Mouse (Mus musculus) C2C12 (cell line): ENCODE measurements around the gene Bmpr1a. TPM values are rescaled to one million over a fixed set of nuclear protein-coding genes. Genes with fewer than 3 reads are reported as not detected.

ENCODE experiments used
- H3K27me3 ChIP-seq: one replicate; pipeline ENCODE4 v1.6.1; 2011; ENCODE audit not compliant: control insufficient read depth, insufficient read depth, insufficient read length
- H3K36me3 ChIP-seq: one replicate; pipeline ENCODE4 v1.6.1; 2011; ENCODE audit not compliant: control insufficient read depth, insufficient read depth
- H3K4me3 ChIP-seq: one replicate; pipeline ENCODE4 v1.5.1; 2011; ENCODE audit warnings: mild to moderate bottlenecking, control low read depth; ENCODE audit not compliant: poor library complexity, insufficient read depth, severe bottlenecking
- H3K79me2 ChIP-seq: one replicate; pipeline ENCODE4 v1.6.1; 2011; ENCODE audit not compliant: control insufficient read depth, insufficient read depth
- H3K79me3 ChIP-seq: one replicate; pipeline ENCODE4 v1.6.1; 2011; ENCODE audit warnings: low read depth, control low read depth
- H3ac ChIP-seq: one replicate; pipeline ENCODE3; 2011; ENCODE audit warnings: low read depth; ENCODE audit not compliant: control insufficient read depth, insufficient read length
- CEBPB ChIP-seq: IDR thresholded peaks from one replicate; pipeline ENCODE4 v1.6.1; 2011; ENCODE audit warnings: low read depth, mild to moderate bottlenecking, control low read depth, moderate library complexity
- CTCF ChIP-seq: IDR thresholded peaks from one replicate; pipeline ENCODE4 v1.5.1; 2011; ENCODE audit not compliant: control insufficient read depth, insufficient read depth, insufficient read length
- FOSL1 ChIP-seq: IDR thresholded peaks from one replicate; pipeline ENCODE4 v1.8.0; 2011; ENCODE audit warnings: mild to moderate bottlenecking, low read length; ENCODE audit not compliant: poor library complexity, insufficient read depth, severe bottlenecking
- MAX ChIP-seq: IDR thresholded peaks from one replicate; pipeline ENCODE4 v1.6.1; 2011; ENCODE audit warnings: mild to moderate bottlenecking, control low read depth
- MYOD1 ChIP-seq: IDR thresholded peaks from one replicate; pipeline ENCODE4 v1.6.1; 2011; ENCODE audit warnings: low read depth; ENCODE audit not compliant: control insufficient read depth, insufficient read length
- MYOG ChIP-seq: IDR thresholded peaks from one replicate; pipeline ENCODE4 v1.6.1; 2011; ENCODE audit not compliant: control insufficient read depth, insufficient read length; ENCODE audit errors: extremely low read depth
- USF1 ChIP-seq: IDR thresholded peaks from one replicate; pipeline ENCODE4 v1.6.1; 2011; ENCODE audit warnings: low read depth, mild to moderate bottlenecking, control low read depth, moderate library complexity
- polyA plus RNA-seq: library from polyadenylated mRNA; unstranded; fragments of >200 nt; fragmentation: generic; extraction: Trizol; gene quantifications from one replicate; pipeline ENCODE4 v1.2.1, GENCODE M21; 2012; ENCODE audit warnings: missing spikeins

Gene Bmpr1a
- polyA plus RNA-seq, 1 experiment: 8.9 TPM

DNA sequence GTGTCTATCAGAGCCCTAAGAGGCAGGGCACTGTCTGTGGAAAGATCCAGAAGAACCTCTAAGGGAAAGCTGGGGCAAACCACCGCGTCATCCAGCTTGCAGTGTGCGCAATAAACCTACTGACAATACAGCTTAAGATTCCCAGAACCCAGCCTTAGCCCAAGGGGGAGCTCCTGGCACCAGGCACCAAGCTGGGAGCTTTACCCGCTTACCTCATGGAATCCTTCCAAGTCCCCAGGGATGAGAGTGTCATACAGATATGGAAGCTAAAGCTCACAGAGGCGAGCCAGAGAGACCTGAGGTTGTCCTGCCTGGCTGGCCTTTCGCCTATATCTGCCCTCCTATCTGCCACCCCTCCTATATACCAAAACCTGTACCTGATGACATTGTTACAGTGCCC is 40.5 kb upstream of the Bmpr1a start:
- TF ChIP-seq MYOG (no peak), CEBPB (no peak), MAX (no peak), MYOD1 (no peak), CTCF (no peak), USF1 (no peak), FOSL1 (no peak)
- Histone ChIP-seq H3K79me3 (no peaks in the 10 kb centered on the region), H3K4me3 (no peak overlapping the region), H3K36me3 (peaks cover 7% of the 10 kb centered on the region), H3K79me2 (no peaks in the 10 kb centered on the region), H3K27me3 (no peaks in the 10 kb centered on the region), H3ac (no peak overlapping the region)

DNA sequence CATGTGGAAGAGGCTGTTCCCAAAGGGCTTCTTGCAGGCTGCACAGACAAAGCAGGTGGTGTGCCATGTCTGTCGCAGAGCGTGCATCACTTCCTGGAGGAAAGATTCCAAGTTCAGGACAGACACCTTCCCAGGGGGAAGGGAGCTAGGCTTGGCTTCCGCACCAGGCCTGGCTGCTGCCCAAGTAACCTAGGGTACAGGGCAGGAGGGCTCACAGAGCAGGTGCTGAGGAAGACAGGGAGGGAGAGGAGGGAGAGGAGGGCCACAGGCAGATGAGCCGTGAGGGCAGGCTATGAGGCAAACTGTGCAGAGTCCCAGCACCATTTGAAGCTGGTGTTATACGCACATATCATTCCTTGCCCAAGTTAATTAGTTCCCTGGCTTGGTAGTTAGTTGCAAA is 38.8 kb upstream of the Bmpr1a start:
- Histone ChIP-seq H3K79me3 (no peaks in the 10 kb centered on the region), H3K79me2 (no peaks in the 10 kb centered on the region), H3K36me3 (peaks cover 7% of the 10 kb centered on the region), H3ac (no peak overlapping the region), H3K27me3 (no peaks in the 10 kb centered on the region), H3K4me3 (no peak overlapping the region)
- TF ChIP-seq USF1 (no peak), MYOD1 (no peak), FOSL1 (no peak), CTCF (no peak), MAX (no peak), MYOG (no peak), CEBPB (no peak)

DNA sequence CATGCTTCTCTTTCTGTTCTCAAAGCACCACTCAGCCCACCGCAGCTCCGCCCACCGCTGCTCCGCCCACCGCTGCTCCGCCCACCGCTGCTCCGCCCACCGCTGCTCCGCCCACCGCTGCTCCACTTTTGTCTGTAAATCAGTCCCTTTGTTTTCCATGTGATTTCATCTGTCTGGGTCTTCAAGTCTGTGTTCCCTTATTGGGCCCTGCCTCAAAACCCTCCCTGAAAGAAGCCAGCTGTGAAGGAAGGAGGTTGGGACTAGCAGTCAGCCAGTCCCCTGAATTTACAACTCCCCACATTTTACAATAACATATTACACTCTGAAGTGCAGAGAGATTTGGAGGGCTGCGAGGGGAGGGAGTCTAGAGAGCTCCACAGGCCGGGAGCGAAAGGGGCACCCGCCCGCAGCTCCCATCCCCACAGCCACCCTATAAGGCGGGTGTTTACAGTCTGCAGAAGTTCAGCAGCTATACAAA is 37.6 kb upstream of the Bmpr1a start:
- Histone ChIP-seq H3K79me2 (no peaks in the 10 kb centered on the region), H3ac (no peak overlapping the region), H3K36me3 (peaks cover 7% of the 10 kb centered on the region), H3K4me3 (no peak overlapping the region), H3K79me3 (no peaks in the 10 kb centered on the region), H3K27me3 (no peaks in the 10 kb centered on the region)
- TF ChIP-seq MYOG: no peak

DNA sequence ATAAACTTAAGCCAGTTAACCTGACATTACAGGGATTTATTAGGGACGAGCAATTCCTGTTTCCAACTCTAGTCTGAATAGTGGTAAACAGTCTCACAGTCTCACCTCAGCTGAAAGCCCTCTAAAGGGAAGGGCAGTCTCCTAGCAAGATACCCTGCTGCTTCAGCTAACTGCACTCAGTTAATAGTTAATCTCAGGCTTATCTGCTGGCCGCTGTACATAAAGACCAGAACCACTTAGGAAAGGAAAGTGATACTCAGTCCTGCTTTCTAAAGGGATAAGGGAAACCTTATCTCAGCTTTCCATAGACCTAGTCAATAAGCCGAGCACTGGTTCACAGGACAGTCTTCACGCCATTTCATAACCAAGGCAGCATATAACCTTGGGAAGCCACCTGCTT is 32.7 kb upstream of the Bmpr1a start:
- Histone ChIP-seq H3K79me2 (no peaks in the 10 kb centered on the region), H3K79me3 (no peaks in the 10 kb centered on the region), H3K36me3 (no peaks in the 10 kb centered on the region), H3K4me3 (no peak overlapping the region), H3K27me3 (no peaks in the 10 kb centered on the region), H3ac (no peak overlapping the region)
- TF ChIP-seq FOSL1 (no peak), CEBPB (no peak), USF1 (no peak), MYOG (no peak)

DNA sequence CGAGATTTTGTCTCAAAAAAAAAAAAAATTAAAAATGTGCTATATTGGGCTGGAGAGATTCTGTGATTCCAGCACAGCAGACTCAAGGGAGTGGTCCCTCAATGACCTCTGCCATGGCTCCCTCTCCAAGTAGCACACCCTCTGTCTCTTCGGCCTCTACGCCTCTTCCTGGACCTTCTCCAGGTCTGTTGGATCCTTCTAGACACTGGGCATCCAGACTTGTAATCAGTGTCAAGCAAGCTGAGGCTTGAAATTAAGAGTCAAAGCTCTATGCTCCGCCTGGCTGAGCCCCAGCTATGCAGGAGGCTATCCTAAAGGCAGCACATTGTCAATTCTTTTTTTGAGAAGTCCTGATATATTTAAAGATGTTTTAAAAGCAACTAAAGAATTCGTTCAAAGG is 30.4 kb upstream of the Bmpr1a start:
- Histone ChIP-seq H3K27me3 (no peaks in the 10 kb centered on the region), H3K79me2 (no peaks in the 10 kb centered on the region), H3ac (no peak overlapping the region), H3K4me3 (no peak overlapping the region), H3K79me3 (no peaks in the 10 kb centered on the region), H3K36me3 (no peaks in the 10 kb centered on the region)
- no peak for TF ChIP-seq CEBPB

DNA sequence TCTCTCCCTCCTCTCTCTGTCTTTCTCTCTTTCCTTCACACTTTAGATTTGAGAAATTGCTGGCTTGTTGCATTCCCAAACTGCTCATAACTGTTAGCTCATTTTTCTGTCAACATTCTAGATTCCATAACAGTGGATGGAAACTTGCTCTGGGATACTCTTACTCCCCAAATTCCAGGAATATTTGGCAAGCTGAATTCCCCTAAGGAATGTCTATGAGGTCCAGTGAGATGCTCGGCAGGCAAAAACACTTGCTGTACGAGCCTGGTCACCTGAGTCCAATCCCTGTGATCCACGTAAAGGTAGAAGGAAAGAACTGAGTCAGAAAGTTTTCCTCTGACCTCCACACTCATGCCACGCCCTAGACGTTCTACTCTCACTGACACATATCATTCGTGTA is 29.4 kb upstream of the Bmpr1a start:
- TF ChIP-seq MAX (no peak), MYOG (no peak), CEBPB (no peak), MYOD1 (no peak), FOSL1 (no peak), CTCF (no peak), USF1 (no peak)
- H3K4me3 ChIP-seq: no peak overlapping the region
- no peaks in the 10 kb centered on the region for H3K79me2 ChIP-seq
- H3K36me3 ChIP-seq: no peaks in the 10 kb centered on the region
- no peaks in the 10 kb centered on the region for H3K27me3 ChIP-seq
- H3ac ChIP-seq: no peak overlapping the region
- no peaks in the 10 kb centered on the region for H3K79me3 ChIP-seq

DNA sequence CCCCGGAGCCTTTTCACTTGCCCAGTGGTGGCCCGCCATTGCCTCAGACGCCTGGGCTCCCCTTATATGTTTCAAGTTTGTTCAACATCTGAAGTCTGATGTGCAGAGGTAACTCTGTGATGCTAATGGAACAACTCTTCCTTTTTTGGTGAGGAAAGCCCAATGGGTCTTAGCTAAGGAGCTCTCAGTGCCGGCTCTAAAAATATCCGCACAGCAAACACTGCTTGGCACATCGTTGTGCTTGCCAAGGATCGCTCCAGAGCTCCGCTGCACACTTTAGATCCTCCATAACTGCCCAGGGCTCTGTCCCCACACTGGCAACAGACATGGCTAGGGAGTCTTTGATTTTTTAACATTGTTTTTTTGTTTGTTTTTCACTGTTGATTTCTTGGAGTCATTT is 25.7 kb upstream of the Bmpr1a start:
- H3K27me3 ChIP-seq: no peaks in the 10 kb centered on the region
- H3K4me3 ChIP-seq: no peak overlapping the region
- H3K79me2 ChIP-seq: no peaks in the 10 kb centered on the region
- no peak overlapping the region for H3ac ChIP-seq
- no peaks in the 10 kb centered on the region for H3K79me3 ChIP-seq
- H3K36me3 ChIP-seq: no peaks in the 10 kb centered on the region
- TF ChIP-seq MYOG (no peak), MAX (no peak), MYOD1 (no peak), CTCF (no peak), FOSL1 (no peak)
